Mouse (Mus musculus) testis, postnatal 14 days (tissue): Measurements from ENCODE around the gene Rab40b.
"Not testable (repeated sequence)": the region's sequence is repeated elsewhere in the genome, so short reads cannot be mapped to it uniquely, and the experiment has no call there.

Experiments
- DNase-seq: peaks from one replicate; pipeline ENCODE4 v3.0.0; 2021; ENCODE audit warnings: low spot score

Gene Rab40b

GRCm38 (mm10) chr11:121368731-121369130, 19.3 kb downstream of the Rab40b start:
- DNase-seq: no peak

GRCm38 (mm10) chr11:121367170-121367707, 20.8 kb downstream of the Rab40b start:
- DNase-seq: no peak

DNA sequence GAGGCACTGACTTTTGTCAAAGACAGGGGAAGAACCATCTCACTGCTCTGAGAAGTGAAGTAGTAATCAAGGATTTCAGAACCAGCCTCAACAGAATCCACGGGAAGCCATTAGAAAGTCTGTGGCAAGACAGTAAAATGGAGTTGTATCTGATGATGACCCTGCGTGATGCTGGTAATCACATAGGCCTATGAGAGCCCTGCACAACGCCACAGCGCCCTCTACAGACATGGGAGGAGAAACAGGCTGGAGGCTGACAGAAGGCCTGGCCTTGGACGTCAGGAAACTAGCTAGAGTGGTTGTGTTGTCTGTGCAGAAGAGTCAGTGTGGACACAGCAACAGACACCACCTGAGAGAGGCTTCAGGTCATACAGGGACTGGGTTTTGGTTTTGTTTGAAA, 25.8 kb downstream of the Rab40b start:
- DNase-seq: peak; percentile 34

DNA sequence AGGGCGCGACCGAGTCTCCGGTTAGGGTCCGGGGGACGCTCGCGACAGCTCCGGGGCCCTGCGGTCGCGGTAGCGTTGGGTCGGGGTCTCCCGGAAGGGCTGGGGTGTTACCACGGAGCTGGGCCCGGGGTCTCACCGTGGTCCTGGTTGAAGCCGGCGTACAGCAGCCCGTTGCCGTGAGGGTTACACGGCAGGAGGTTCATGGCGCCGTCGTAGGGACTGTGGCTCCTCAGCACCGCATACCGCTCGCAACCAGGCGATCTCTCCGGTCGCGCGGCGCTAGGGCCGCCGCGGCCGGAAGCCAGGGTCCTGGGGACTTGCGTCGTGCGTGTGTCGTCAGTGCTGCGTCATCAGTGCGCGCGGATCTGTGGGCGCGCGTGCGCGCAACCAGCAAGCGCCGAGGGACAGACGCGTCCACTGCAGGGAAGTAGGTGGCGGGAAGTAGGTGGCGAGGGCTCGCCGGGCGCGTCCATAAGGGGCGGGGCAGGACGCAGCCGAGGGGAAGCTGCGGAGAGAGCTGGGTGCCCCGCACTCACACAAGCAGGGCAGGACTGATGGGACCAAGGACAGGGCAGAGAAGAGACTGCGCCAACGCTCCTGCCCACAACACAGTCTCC, 33.9 kb downstream of the Rab40b start, which contains the start of gene Wdr45b:
Wdr45b (minus strand) TSS at position 355 of the 617 bp plus-strand sequence.
- peak; percentile 97 for DNase-seq

- peak; percentile 45 for DNase-seq
These were observed 34.5 kb downstream of the Rab40b start for GRCm38 (mm10) chr11:121353326-121354090.

GRCm38 (mm10) chr11:121348727-121349126, 39.3 kb downstream of the Rab40b start:
- not testable (repeated sequence) for DNase-seq

- no peak for DNase-seq
These were observed 39.9 kb downstream of the Rab40b start for GRCm38 (mm10) chr11:121348166-121348565.

- DNase-seq: no peak
These were observed 41.0 kb downstream of the Rab40b start for GRCm38 (mm10) chr11:121347036-121347435.

- DNase-seq: not testable (repeated sequence)
These were observed 45.6 kb downstream of the Rab40b start for GRCm38 (mm10) chr11:121342423-121342822.

GRCm38 (mm10) chr11:121340287-121340686, 47.8 kb downstream of the Rab40b start:
- no peak for DNase-seq

DNA sequence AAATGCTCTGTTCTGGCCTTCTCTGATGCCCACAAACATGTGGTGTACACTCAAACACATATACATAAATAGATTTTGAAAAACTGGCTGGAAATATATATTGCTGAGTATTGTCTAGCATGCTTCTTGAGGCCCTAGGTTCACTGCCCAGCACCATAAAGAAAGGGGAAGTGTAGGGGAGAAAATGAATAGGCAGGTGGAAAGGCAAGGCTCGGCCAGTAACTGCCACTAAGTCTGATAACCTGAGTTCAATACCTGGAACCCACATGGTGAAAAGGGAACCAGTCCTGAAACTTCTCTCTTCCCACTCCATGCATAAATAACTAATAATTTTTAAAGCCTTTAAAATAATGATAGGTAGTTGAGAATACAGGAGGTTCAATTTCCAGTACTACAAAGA, 48.4 kb downstream of the Rab40b start:
- DNase-seq: no peak

DNA sequence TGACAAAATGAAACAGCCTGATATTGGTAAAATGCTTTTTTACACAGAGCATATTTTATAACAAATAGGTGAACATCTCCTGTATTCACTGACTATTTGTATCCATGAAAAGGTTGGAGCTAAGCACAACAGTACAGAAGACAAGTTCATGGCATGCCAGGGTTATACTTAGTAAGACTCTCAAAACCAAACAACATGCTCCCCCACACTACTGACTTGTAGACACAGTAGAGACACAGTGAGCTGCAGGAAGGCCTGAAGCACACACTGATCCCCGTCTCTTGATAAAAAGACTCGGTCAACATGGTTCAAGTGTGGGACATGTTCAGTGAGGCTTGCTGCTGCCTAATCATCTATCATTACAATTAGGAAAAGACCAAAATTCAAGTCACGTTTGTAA, 56.4 kb downstream of the Rab40b start:
- DNase-seq: no peak

DNA sequence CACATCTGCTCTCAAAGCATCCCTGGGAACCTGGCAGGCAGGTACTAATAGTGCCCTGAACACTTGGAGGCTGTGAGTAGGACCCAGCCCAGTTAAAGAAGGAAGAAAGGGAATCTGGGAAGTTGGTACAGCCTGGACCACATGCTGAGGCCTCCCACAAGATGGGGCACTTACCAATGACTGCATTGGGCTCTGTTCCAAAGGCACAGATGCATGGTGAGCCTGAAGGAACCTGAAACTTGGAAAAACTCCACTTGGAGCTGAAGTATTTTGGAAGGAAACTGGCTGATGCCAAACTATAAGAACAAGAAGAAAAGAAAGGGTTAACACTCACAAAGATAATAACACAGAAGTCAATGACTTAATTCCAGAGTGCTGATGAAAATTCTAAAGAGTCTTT, 59.4 kb downstream of the Rab40b start:
- no peak for DNase-seq

DNA sequence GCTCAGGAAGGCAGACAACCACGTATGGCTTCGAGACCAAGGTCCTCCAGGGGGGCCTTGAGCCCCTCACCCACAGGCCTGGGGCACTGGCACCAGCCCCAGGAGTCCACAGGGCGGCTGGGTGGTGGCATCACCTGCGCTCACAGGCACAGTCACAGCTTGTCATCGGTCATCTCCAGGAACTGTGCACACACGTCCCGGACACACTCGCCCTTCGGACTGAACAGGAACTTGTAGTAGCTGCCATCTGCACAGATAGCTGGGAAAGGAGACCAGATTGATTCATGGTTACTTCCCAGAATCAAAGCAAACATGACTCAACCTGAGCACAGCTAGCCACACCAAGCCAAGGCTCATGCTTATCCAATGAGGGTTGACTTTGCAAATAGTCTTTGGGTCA, 59.8 kb downstream of the Rab40b start:
- DNase-seq: no peak

DNA sequence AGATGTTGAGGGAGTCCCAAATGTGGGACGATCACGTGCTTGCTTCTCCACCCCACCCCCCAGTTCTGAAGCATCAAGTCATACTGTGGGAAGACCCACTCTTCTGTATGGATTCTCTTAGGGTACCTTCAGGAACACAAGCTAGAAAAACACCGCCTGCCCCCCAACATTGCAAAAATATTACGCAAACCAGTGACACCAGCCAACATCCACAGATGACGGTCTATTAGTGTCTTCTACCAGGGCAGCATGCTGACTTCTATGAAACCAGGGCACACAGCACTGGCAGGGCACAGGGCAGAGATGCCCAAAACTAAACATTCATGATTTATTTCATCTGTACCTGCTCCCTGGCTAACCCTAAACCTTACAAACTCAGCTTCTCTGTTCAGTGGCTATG, 61.4 kb downstream of the Rab40b start:
- no peak for DNase-seq

- DNase-seq: no peak
These were observed 62.0 kb downstream of the Rab40b start for GRCm38 (mm10) chr11:121326034-121326433.

DNA sequence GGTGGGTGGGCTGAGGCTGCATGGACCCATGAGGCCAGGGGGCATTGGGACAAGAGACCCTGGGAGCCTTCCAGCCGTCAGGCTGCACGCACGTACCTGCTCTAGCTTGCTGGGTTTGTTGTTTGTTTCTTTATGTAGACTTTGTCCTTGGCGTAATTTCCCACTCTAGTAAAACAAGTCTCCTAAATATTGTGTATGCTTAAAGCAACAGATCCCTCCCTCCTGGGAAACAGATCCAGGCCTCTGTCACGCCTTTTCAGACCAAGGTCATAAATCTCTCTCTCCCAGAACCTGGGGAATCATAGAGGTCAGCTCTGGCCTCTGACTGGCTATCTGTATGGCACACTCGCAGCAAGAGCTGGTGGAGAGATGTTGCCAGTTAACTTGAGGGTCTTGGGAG, 80.3 kb downstream of the Rab40b start:
- DNase-seq: not testable (repeated sequence)

GRCm38 (mm10) chr11:121306608-121307007, 81.4 kb downstream of the Rab40b start:
- no peak for DNase-seq
